Mouse (Mus musculus) activated CD4-positive, CD25-positive, alpha-beta regulatory T cell, adult 4 months (primary cell): Measurements from ENCODE around the gene Akap7. TPM values are rescaled to one million over a fixed set of nuclear protein-coding genes. Genes with fewer than 3 reads are reported as not detected.
A peak's percentile ranks its signal among the peaks of the same experiment; 100 is the strongest.

Source experiments
- ATAC-seq: one replicate; pipeline ENCODE4 v1.8.0; 2017
- polyA plus RNA-seq, 2 experiments: library from polyadenylated mRNA; unstranded; fragments of 100-300 nt; shearing (Covaris generic); gene quantifications; one replicate each; pipeline ENCODE4 v1.2.1; 2017

Akap7 gene
- polyA plus RNA-seq, 2 experiments from 2014 or later = 4.1 to 5.4 TPM

- no peak for ATAC-seq
These were observed 54.2 kb downstream of the Akap7 start for GRCm38 (mm10) chr10:25253474-25253873.

DNA sequence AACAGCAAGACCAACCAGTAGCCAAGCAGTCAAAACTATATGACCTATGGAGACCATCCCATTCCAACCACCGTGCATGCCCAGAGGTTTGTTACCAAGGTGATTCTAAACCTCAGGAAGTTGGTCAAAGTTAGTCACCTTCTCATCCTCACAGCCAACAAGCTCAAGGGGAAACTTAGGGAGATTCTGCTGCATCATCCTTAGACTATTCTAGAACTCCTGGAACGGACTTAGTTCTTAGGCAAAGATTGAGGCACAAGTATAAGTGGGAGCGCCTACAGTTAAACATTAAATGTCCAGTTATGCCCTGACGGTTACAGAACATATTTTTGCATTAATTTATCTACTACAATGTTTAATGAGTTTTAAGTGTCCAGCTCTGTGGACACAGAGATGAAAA, 54.7 kb downstream of the Akap7 start:
- ATAC-seq = no peak

DNA sequence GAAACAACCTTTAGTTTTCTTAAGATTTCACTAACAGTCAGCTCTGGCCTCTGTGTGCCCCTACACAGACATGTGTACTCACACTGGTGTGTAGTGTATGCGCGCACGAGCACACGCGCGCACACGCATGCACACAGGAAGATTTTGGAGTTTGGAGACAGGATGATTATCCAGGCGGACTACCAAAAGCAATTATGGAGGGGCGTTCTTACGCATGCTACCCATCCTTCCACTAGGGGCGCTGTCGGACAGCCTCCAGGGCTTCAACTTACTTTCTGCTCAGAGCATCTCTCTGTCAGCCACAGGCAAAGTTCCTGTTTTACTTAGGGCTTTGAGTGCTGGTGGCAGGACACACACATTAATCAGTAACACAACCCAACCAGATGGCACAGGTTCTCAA, 57.6 kb downstream of the Akap7 start:
- ATAC-seq = peak; percentile 43

GRCm38 (mm10) chr10:25246173-25246572, 61.5 kb downstream of the Akap7 start:
- ATAC-seq = no peak

DNA sequence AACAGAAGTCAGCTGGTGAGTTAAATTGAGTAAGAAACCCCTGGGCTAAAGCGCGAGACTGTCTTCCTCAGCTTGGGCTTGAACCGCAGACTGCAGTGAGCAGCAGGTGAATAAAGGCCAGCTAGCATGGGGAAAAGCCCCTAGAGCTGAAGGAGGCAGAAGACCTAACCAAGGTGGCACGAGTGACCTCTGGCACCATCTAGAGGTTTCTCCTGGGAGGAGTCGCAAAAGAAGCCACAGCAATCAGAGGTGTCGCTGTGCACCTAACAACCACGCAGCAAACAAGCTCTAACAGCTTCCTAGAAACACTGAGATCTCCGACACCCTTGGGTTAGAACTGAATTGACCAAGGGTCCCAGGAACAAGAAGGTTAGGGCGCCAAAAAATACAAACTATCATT, 68.5 kb downstream of the Akap7 start:
- no peak for ATAC-seq

DNA sequence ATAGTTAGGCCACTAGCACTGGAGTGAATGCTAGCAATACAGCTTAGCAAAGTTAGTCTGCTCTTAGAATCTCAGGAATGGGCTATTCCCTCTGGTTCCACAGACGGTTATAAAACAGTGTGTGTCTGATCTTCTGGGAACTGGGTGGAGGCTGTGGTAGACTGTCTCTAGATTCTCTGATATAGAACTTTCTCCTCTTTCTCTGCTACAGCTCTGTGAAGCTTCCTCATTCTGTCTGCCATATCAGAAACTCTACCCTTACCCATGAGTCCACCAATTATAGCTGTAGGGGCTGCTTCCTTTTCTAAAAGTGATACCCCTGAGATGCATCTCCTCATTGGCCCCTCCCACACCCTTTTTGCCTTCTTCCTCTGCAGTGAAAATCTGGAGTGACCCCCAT, 73.6 kb downstream of the Akap7 start:
- ATAC-seq = no peak

GRCm38 (mm10) chr10:25232700-25233099, 75.0 kb downstream of the Akap7 start:
- ATAC-seq = no peak

GRCm38 (mm10) chr10:25231358-25231757, 76.3 kb downstream of the Akap7 start:
- no peak for ATAC-seq

GRCm38 (mm10) chr10:25224371-25224770, 83.3 kb downstream of the Akap7 start:
- no peak for ATAC-seq

DNA sequence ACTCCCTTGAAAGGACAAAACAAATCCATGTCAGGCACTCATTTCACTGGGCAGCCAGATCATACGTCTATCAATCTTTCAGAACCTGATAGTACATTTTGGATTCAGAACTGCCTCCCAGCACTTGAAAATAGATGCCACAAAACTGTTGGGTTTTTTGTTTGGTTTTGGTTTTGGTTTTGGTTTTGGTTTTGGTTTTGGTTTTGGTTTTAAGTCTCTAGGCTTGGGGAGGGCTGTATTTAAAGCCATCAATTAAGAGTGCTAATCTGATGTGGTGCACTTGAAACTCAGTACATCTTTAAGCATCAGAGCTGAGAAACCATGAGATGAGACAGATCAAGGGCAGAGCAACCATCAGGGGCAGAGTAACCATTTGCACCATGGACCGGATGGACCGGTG, 86.9 kb downstream of the Akap7 start:
- peak; percentile 66 for ATAC-seq

- no peak for ATAC-seq
These were observed 87.7 kb downstream of the Akap7 start for GRCm38 (mm10) chr10:25219901-25220495.

DNA sequence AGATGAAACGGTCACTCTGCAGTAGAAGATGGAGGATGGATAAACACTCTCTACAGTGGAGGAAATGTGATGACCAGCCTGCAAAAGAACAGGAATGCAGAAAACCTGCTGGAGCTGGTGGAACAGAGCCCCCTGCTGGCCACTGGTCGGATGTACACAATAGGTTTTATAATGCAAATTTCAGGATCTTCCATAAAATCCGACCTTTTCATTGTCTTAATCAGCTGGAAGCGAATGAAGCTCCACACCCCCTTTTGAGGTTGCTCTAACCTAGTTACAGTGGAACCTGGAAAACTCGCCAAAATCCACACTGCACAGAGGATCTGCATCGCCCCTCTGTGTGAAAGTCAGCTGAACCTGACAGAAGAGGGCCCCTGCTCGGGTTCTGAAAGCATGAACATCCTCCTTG, 88.4 kb downstream of the Akap7 start:
- ATAC-seq = peak; percentile 45

- ATAC-seq = no peak
These were observed 88.9 kb downstream of the Akap7 start for GRCm38 (mm10) chr10:25218746-25219145.

DNA sequence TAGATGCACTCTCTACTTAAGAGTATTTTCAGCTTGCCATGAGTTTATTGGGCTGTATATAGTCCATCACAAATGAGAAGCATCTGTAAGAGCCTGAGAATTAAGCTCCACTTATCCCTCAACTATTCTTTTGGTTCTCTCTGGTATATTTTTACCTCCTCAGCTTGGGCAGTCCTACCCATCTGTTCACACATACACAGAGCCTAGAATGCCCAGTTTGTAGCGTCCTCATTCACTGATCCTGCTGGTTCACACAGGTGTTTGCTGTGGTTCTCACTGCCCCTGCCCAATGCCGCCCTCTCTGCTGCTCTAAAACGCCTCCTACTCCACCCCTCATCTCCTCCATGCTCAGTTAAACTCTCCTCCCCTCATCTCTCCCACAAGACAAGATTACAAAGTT, 91.7 kb downstream of the Akap7 start:
- ATAC-seq = no peak

DNA sequence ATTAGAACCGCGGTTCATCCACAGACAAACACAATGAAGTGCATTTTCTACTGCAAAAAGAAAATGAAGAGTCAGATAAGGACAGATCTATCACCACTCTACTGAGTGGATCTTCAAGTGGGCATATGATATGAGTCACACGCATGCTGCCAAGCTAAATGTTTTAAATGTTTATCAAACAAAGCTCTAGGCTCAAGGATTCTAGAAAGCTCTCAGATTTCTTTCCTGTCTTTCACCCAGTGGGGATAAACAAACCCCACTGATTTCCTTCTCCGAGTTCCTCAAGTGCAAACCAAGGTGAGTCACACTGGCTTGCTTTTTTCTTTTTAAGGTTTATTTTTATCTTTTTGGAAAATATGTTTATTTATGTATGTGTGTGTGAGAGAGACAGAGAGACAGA, 94.0 kb downstream of the Akap7 start:
- ATAC-seq = no peak

GRCm38 (mm10) chr10:25208619-25209018, 99.1 kb downstream of the Akap7 start:
- no peak for ATAC-seq

DNA sequence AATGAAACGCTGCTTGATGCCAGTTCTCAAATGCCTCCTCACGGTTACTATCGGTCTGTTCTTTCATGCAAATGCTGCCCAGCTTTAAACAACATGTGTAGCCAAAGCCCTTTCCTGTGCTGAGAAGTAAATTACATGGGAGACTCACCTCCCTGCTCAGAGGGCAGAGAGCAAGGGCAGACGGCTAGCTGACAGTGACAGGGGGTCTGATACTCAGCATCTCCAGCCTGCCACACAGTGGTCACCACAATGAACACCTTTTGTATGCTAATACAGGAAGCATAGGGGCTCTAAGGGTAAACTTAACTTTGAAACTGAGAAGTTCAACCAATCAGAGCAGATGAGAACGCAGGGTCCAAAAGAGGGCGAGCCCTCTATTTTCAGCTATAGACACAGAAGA, 99.8 kb downstream of the Akap7 start:
- ATAC-seq = no peak

- ATAC-seq = peak; percentile 86
These were observed 107.0 kb downstream of the Akap7 start for GRCm38 (mm10) chr10:25200691-25201090.

DNA sequence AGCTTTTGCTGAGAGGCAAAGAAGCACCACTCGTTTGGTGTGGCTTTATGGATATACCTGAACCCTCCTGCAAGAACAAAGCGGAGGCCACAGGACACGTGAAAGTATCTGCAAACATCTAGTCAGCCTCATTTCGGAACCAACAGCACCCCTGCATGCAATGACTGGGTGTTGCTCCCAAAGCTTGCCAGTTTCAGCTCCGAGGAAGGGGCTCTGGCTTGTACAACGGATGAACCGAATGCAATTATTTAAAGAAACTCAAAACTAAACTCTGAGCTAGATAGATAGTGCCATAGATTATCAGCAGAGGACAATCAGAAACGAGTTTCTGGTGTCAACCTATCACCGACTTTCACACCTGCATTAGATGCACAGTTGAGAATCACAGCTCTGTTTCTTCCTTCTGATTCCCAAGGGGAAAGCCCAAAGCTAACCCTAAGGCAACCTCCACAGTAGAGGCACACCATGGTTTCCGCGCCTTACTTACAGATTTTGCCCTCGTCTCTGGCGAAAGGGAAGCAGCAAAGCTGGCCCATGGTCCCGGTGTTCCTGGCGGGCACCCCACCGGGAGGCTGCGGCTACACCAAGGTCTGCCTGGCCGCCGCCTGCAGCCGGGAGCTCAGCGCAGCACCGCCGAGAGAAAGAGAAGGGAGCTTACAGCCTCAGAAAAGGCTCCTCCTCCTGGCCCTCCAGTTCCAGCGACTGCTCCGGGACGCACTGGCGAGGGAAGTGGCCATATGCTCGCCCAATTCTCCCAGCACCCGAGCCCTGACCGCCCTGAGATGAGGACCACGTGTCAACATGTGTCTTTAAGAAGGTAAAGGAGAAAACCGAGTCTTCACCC, 107.9 kb downstream of the Akap7 start:
- ATAC-seq = no peak

DNA sequence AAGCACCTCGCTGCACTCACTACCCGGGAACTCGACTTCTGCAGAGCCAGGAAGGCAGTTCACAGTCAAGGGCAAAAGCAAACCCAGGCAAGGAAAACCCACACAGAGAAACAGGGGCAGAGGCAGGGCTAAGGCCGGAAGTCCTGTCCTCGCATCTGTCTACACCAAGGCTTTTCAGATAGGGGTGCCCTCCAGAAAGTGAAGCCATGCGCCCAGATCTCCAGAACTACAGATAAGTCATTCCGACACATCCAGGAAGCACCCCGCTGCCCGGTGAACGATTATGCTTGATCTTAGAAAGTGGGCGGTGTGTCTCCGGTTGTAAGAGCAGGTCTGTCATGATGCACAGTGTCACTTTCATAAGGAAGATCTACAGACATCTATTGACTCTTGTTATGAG, 109.1 kb downstream of the Akap7 start:
- peak; percentile 9 for ATAC-seq

DNA sequence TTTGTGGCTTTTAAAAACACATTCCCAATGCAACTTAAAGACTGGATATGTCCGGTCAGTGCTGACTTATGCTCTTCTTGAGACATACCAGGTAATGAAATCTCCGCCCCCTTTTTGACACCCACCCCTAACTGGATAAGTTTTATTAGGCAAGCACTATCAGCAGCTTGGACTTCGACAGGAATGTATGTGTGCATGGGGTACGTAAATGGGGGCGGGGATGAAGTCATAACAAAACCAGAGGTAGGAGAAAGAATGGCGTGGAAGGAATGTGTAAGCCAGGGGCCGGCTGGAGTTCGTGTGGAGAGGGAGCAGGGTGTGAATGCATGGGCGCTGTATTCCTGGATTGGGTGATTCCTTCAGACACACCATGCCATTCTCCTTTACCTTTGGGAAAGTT, 109.6 kb downstream of the Akap7 start:
- ATAC-seq = no peak

GRCm38 (mm10) chr10:25192180-25193073, 115.2 kb downstream of the Akap7 start:
- no peak for ATAC-seq

DNA sequence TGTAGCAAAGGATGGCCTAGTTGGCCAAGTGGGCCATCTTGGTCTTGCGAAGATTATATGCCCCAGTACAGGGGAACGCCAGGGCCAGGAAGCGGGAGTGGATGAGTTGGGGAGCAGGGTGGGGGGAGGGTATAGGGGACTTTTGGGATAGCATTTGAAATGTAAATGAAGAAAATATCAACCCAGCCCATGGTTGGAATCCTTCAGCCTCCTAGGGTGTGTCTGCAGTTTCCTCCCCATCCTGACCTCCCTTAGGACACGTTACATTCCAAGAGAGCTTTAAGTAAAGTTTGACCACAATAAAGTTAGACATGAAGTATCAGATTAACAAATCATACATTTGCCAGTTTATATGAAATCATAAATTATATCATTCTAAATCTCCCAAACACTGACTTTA, 116.5 kb downstream of the Akap7 start:
- ATAC-seq = no peak
